Mouse (Mus musculus): ENCODE data around the gene Slc22a15. TPM values are rescaled to one million over a fixed set of nuclear protein-coding genes. Genes with fewer than 3 reads are reported as not detected.
A peak's percentile ranks its signal among the peaks of the same experiment; 100 is the strongest.

Gene Slc22a15
- polyA plus RNA-seq, 1 experiment from 2014 or later, result 10.1 TPM

DNA sequence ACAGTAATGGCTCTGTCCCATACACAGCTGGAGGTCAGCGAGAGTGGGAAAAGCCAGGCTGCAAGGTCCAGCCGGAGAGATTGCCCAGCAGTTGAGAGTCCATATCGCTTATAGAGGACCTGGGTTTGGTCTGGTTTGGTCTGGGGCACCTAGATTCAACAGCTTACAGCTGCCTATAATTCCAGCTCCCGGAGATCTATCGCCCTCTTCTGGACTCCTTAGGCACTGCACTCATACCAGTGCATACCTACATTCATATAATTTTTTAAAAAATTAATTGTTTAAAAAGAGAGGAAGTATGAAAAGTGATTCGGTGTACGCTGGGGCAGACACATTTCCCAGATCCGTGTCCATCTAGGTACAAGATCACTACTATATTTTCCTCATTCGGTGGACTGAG lies 84.9 kb downstream of the Slc22a15 start:
- 91% methylated on average over 9 of the region's 9 CpGs for WGBS
- Histone ChIP-seq H3K9ac (ENCODE audit: low read depth, low read length) (no peak overlapping the region), H3K4me1 (replicated peaks; ENCODE audit: control insufficient read depth, insufficient read depth, low read length) (no peaks in the 10 kb centered on the region), H3K9me3 (ENCODE audit: control insufficient read depth, low read length) (no peaks in the 10 kb centered on the region), H3K4me2 (replicated peaks; ENCODE audit: low read depth, low read length) (no peak overlapping the region), H3K27me3 (ENCODE audit: control insufficient read depth, insufficient read depth, low read length) (no peaks in the 10 kb centered on the region), H3K36me3 (ENCODE audit: control insufficient read depth, insufficient read depth, low read length) (no peaks in the 10 kb centered on the region), H3K27ac (ENCODE audit: low read depth, low read length) (no peak overlapping the region), H3K4me3 (ENCODE audit: low read depth, low read length) (no peak overlapping the region)
- DNase-seq (ENCODE audit: low spot score) (no peak), ATAC-seq (ENCODE audit: low FRiP score) (no peak)

DNA sequence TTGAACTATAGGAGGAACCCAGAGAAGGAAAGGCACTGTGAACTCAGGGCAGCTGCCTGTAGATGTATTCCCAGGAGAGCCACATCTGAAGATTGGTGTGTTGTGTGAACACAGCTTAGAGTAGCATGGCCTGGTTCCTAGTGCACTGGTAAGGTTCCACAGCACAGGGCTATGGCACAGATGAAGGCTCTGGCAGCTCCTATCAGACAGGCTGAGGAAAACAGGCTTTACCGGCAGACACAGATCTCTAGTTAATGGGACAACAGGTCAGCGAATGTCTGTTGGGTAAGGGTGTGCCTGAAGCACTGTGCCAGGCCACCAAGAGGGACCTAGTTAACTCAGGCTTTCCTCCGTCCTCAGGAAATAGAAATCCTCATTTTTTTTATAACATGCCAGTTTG lies 87.3 kb downstream of the Slc22a15 start:
- Histone ChIP-seq H3K36me3 (ENCODE audit: control insufficient read depth, insufficient read depth, low read length) (no peaks in the 10 kb centered on the region), H3K4me1 (replicated peaks; ENCODE audit: control insufficient read depth, insufficient read depth, low read length) (no peaks in the 10 kb centered on the region), H3K4me3 (ENCODE audit: low read depth, low read length) (no peak overlapping the region), H3K4me2 (replicated peaks; ENCODE audit: low read depth, low read length) (no peak overlapping the region), H3K9ac (ENCODE audit: low read depth, low read length) (no peak overlapping the region), H3K9me3 (ENCODE audit: control insufficient read depth, low read length) (no peaks in the 10 kb centered on the region), H3K27me3 (ENCODE audit: control insufficient read depth, insufficient read depth, low read length) (no peaks in the 10 kb centered on the region), H3K27ac (ENCODE audit: low read depth, low read length) (no peak overlapping the region)
- no peak for DNase-seq (ENCODE audit: low spot score)
- WGBS, result 83% methylated on average over 3 of the region's 3 CpGs
- no peak for ATAC-seq (ENCODE audit: low FRiP score)

GRCm38 (mm10) chr3:101836532-101836931 lies 87.7 kb downstream of the Slc22a15 start:
- Histone ChIP-seq H3K4me2 (replicated peaks; ENCODE audit: low read depth, low read length) (no peak overlapping the region), H3K9ac (ENCODE audit: low read depth, low read length) (no peak overlapping the region), H3K4me3 (ENCODE audit: low read depth, low read length) (no peak overlapping the region), H3K27me3 (ENCODE audit: control insufficient read depth, insufficient read depth, low read length) (no peaks in the 10 kb centered on the region), H3K27ac (ENCODE audit: low read depth, low read length) (no peak overlapping the region), H3K36me3 (ENCODE audit: control insufficient read depth, insufficient read depth, low read length) (no peaks in the 10 kb centered on the region), H3K9me3 (ENCODE audit: control insufficient read depth, low read length) (no peaks in the 10 kb centered on the region), H3K4me1 (replicated peaks; ENCODE audit: control insufficient read depth, insufficient read depth, low read length) (no peaks in the 10 kb centered on the region)
- ATAC-seq (ENCODE audit: low FRiP score) (0 out of 2 replicates have a peak, but pooled peaks have one; percentile 4), DNase-seq (ENCODE audit: low spot score) (no peak)
- WGBS, result 77% methylated on average over 5 of the region's 5 CpGs

DNA sequence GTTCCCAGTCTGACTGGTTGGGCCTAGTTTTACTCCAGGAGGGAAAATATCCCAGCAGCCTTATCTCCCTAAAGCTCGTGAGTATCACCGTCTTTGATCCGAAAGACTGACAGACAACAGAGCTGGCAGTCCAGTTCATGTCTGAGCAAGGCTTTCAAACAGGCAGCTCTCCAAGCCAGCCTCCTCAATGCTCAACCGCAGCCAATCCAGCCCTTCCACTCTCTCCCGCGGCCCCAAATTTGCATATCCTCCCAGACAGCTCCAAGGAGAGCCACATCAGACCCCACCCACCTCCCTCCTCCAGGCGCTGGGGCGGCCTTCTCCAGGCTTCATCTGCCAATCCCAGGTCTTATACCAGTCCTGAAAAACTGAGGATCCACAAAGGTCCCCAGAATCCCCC lies 88.2 kb downstream of the Slc22a15 start:
- Histone ChIP-seq H3K9me3 (ENCODE audit: control insufficient read depth, low read length) (no peaks in the 10 kb centered on the region), H3K9ac (ENCODE audit: low read depth, low read length) (no peak overlapping the region), H3K4me1 (replicated peaks; ENCODE audit: control insufficient read depth, insufficient read depth, low read length) (no peaks in the 10 kb centered on the region), H3K27ac (ENCODE audit: low read depth, low read length) (no peak overlapping the region), H3K27me3 (ENCODE audit: control insufficient read depth, insufficient read depth, low read length) (no peaks in the 10 kb centered on the region), H3K4me3 (ENCODE audit: low read depth, low read length) (no peak overlapping the region; the same call in 1 of the 2 replicates), H3K36me3 (ENCODE audit: control insufficient read depth, insufficient read depth, low read length) (no peaks in the 10 kb centered on the region), H3K4me2 (replicated peaks; ENCODE audit: low read depth, low read length) (peak overlapping the region; percentile 27)
- WGBS, result 1% methylated on average over 8 of the region's 8 CpGs
- peak; percentile 79 for DNase-seq (ENCODE audit: low spot score)
- peak; percentile 93 for ATAC-seq (ENCODE audit: low FRiP score)

- no peak overlapping the region for H3K27ac ChIP-seq (ENCODE audit: low read depth, low read length)
- ATAC-seq (ENCODE audit: low FRiP score) (no peak), DNase-seq (ENCODE audit: low spot score) (no peak)
- H3K4me3 ChIP-seq (ENCODE audit: low read depth, low read length), result no peak overlapping the region
- no peaks in the 10 kb centered on the region for H3K27me3 ChIP-seq (ENCODE audit: control insufficient read depth, insufficient read depth, low read length)
- no peaks in the 10 kb centered on the region for H3K9me3 ChIP-seq (ENCODE audit: control insufficient read depth, low read length)
- H3K4me2 ChIP-seq (replicated peaks; ENCODE audit: low read depth, low read length), result no peak overlapping the region
- H3K9ac ChIP-seq (ENCODE audit: low read depth, low read length), result no peak overlapping the region
- no peaks in the 10 kb centered on the region for H3K36me3 ChIP-seq (ENCODE audit: control insufficient read depth, insufficient read depth, low read length)
- WGBS, result 34% methylated on average over 10 of the region's 10 CpGs
- no peaks in the 10 kb centered on the region for H3K4me1 ChIP-seq (replicated peaks; ENCODE audit: control insufficient read depth, insufficient read depth, low read length)
These were observed 92.9 kb downstream of the Slc22a15 start for GRCm38 (mm10) chr3:101831189-101831858.

GRCm38 (mm10) chr3:101829881-101830616 lies 94.2 kb downstream of the Slc22a15 start:
- no peak for DNase-seq (ENCODE audit: low spot score)
- no peaks in the 10 kb centered on the region for H3K27me3 ChIP-seq (ENCODE audit: control insufficient read depth, insufficient read depth, low read length)
- no peaks in the 10 kb centered on the region for H3K36me3 ChIP-seq (ENCODE audit: control insufficient read depth, insufficient read depth, low read length)
- H3K27ac ChIP-seq (ENCODE audit: low read depth, low read length), result no peak overlapping the region
- no peak overlapping the region for H3K4me3 ChIP-seq (ENCODE audit: low read depth, low read length)
- no peak overlapping the region for H3K4me2 ChIP-seq (replicated peaks; ENCODE audit: low read depth, low read length)
- H3K9ac ChIP-seq (ENCODE audit: low read depth, low read length), result no peak overlapping the region
- no peaks in the 10 kb centered on the region for H3K9me3 ChIP-seq (ENCODE audit: control insufficient read depth, low read length)
- 79% methylated on average over 10 of the region's 10 CpGs for WGBS
- no peaks in the 10 kb centered on the region for H3K4me1 ChIP-seq (replicated peaks; ENCODE audit: control insufficient read depth, insufficient read depth, low read length)
- ATAC-seq (ENCODE audit: low FRiP score), result no peak

DNA sequence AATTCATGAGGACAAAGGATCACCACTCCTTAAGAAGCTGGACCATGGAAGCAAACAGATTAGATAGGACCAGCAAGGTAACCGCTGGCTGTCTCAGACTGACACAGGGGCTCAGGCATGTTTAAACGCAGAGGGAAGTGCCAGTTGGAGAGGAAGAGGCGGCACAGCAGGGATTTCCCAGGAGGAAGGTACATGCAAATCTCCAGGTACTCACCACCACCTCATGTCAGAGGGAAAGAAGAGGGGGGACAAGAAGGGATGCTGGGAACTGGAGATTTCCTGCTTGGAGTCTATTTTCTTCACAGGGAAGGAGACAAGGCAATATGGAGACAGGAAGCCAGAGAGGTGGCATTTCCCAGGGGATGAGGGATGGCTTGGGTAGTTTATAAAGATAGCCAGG lies 95.7 kb downstream of the Slc22a15 start:
- no peak overlapping the region for H3K4me3 ChIP-seq (ENCODE audit: low read depth, low read length)
- no peaks in the 10 kb centered on the region for H3K4me1 ChIP-seq (replicated peaks; ENCODE audit: control insufficient read depth, insufficient read depth, low read length)
- no peaks in the 10 kb centered on the region for H3K27me3 ChIP-seq (ENCODE audit: control insufficient read depth, insufficient read depth, low read length)
- ATAC-seq (ENCODE audit: low FRiP score) (no peak), DNase-seq (ENCODE audit: low spot score) (no peak)
- 53% methylated on average over 3 of the region's 3 CpGs for WGBS
- H3K4me2 ChIP-seq (replicated peaks; ENCODE audit: low read depth, low read length), result no peak overlapping the region
- H3K36me3 ChIP-seq (ENCODE audit: control insufficient read depth, insufficient read depth, low read length), result no peaks in the 10 kb centered on the region
- H3K9ac ChIP-seq (ENCODE audit: low read depth, low read length), result no peak overlapping the region
- no peak overlapping the region for H3K27ac ChIP-seq (ENCODE audit: low read depth, low read length)
- H3K9me3 ChIP-seq (ENCODE audit: control insufficient read depth, low read length), result no peaks in the 10 kb centered on the region

DNA sequence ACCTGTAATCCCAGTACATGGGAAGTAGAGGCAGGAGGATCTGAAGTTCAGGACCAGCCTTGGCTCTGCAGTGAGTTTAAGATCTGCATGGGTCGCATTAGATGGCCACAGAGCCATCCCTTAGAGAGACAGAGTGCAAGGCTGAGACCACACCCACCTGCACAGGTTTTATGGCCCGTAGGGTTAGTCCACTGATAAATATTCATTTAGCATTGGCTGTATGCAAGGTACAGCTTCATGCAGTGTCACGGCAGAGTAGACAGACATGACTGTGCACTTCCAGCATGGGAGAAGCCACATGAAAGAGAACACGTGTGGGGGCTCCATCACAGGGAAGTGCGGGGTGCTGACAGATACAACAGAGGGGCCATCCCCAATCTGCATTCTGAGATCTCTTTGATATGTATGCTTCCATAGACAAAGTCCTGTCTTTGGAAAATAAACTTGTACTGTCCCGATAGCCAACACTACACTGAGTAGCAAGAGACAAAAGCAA lies 97.0 kb downstream of the Slc22a15 start:
- Histone ChIP-seq H3K4me2 (replicated peaks; ENCODE audit: low read depth, low read length) (no peak overlapping the region), H3K9me3 (ENCODE audit: control insufficient read depth, low read length) (no peaks in the 10 kb centered on the region), H3K9ac (ENCODE audit: low read depth, low read length) (no peak overlapping the region), H3K36me3 (ENCODE audit: control insufficient read depth, insufficient read depth, low read length) (no peaks in the 10 kb centered on the region), H3K4me3 (ENCODE audit: low read depth, low read length) (no peak overlapping the region), H3K4me1 (replicated peaks; ENCODE audit: control insufficient read depth, insufficient read depth, low read length) (no peaks in the 10 kb centered on the region), H3K27me3 (ENCODE audit: control insufficient read depth, insufficient read depth, low read length) (no peaks in the 10 kb centered on the region), H3K27ac (ENCODE audit: low read depth, low read length) (no peak overlapping the region)
- ATAC-seq (ENCODE audit: low FRiP score), result no peak
- WGBS, result 83% methylated on average over 6 of the region's 6 CpGs
- DNase-seq (ENCODE audit: low spot score), result no peak

GRCm38 (mm10) chr3:101824338-101824737 lies 99.9 kb downstream of the Slc22a15 start:
- Histone ChIP-seq H3K27me3 (ENCODE audit: control insufficient read depth, insufficient read depth, low read length) (no peaks in the 10 kb centered on the region), H3K9ac (ENCODE audit: low read depth, low read length) (no peak overlapping the region), H3K4me3 (ENCODE audit: low read depth, low read length) (no peak overlapping the region), H3K9me3 (ENCODE audit: control insufficient read depth, low read length) (no peaks in the 10 kb centered on the region), H3K4me1 (replicated peaks; ENCODE audit: control insufficient read depth, insufficient read depth, low read length) (no peaks in the 10 kb centered on the region), H3K27ac (ENCODE audit: low read depth, low read length) (no peak overlapping the region), H3K36me3 (ENCODE audit: control insufficient read depth, insufficient read depth, low read length) (no peaks in the 10 kb centered on the region), H3K4me2 (replicated peaks; ENCODE audit: low read depth, low read length) (no peak overlapping the region)
- ATAC-seq (ENCODE audit: low FRiP score), result no peak
- 87% methylated on average over 9 of the region's 9 CpGs for whole genome bisulfite sequencing
- DNase-seq (ENCODE audit: low spot score), result no peak

Measured in hindbrain, embryonic 11.5 days (tissue).